Mouse (Mus musculus): ENCODE measurements around the gene Slc12a7. TPM values are rescaled to one million over a fixed set of nuclear protein-coding genes. Genes with fewer than 3 reads are reported as not detected.

Slc12a7 gene
- polyA plus RNA-seq, 1 experiment from 2014 or later, result 14.7 TPM

DNA sequence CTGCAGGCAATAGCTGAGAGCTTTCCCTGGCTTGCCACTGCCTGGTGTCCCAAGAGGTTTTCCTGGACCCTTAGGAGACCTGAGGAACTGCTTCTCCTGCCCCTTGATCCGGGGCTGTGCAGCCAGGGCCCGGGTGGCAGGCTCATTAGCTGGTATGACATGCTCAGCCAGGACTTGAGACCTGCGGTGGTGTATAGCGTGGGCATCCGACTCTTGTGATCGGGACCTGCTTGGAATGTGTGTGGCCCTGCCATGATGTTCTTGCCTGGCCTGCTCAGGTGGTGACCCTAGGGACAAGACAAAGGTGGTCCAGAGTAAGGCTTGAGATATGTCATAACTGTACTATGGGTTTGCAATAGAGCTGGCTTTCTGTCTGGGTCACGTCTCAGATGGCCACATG, 88.4 kb downstream of the Slc12a7 start:
- no peak overlapping the region for H3K4me2 ChIP-seq (ENCODE audit: low read length)
- H3K4me1 ChIP-seq (replicated peaks; ENCODE audit: insufficient read depth, low read length), result no peaks in the 10 kb centered on the region
- no peak for TF ChIP-seq CTCF (IDR thresholded peaks at IDR 0.05; ENCODE audit: low read depth)
- no peak overlapping the region for H3K4me3 ChIP-seq (replicated peaks; ENCODE audit: low read depth, low read length)
- H3K27ac ChIP-seq, result no peak overlapping the region
- H3K9me3 ChIP-seq (replicated peaks; ENCODE audit: low read length), result no peaks in the 10 kb centered on the region
- H3K9ac ChIP-seq (ENCODE audit: low read depth, low read length), result no peak overlapping the region
- no peaks in the 10 kb centered on the region for H3K27me3 ChIP-seq (ENCODE audit: insufficient read depth, low read length)
- DNase-seq (ENCODE audit: low spot score) (no peak), ATAC-seq (replicated peaks; ENCODE audit: low FRiP score, low read depth) (no peak)
- WGBS, result 83% methylated on average over 7 of the region's 7 CpGs
- H3K36me3 ChIP-seq (ENCODE audit: insufficient read depth, low read length), result no peaks in the 10 kb centered on the region

DNA sequence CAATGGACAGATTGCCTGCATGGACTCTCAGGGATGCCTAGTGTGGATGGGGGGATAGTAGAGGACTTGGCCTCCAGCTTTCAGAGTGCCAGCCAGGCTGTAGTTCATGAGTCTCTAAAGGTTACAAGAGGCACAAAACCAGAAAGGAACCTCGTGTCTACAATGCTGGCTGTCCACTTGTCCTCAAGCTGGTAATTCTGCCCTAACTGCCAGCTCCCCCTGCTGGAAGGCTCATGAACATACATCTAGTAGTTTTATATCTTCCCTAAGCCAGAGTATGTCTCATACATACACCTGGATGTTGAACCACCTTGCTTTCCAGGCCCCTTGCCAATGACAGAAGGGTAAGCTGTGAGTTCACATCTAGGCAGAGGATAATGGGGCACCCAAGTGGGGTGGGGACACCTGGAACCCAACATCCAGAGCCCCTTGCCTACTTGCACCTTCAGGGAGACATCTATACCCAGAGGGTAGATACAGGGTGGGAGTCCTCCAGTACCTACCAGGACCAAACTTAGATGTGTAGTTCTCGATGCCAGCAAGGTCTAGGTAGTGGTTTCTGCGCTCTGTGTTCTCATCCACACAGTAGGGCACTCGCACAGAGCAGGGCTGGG, 89.4 kb downstream of the Slc12a7 start:
- WGBS, result 66% methylated on average over 4 of the region's 4 CpGs
- H3K4me3 ChIP-seq (replicated peaks; ENCODE audit: low read depth, low read length), result no peak overlapping the region
- no peaks in the 10 kb centered on the region for H3K36me3 ChIP-seq (ENCODE audit: insufficient read depth, low read length)
- no peaks in the 10 kb centered on the region for H3K4me1 ChIP-seq (replicated peaks; ENCODE audit: insufficient read depth, low read length)
- no peaks in the 10 kb centered on the region for H3K9me3 ChIP-seq (replicated peaks; ENCODE audit: low read length)
- no peak overlapping the region for H3K4me2 ChIP-seq (ENCODE audit: low read length)
- TF ChIP-seq CTCF (IDR thresholded peaks at IDR 0.05; ENCODE audit: low read depth), result peak; percentile 92
- H3K27me3 ChIP-seq (ENCODE audit: insufficient read depth, low read length), result no peaks in the 10 kb centered on the region
- ATAC-seq (replicated peaks; ENCODE audit: low FRiP score, low read depth), result peak; percentile 34; the same call in 1 of the 2 replicates
- peak; percentile 76 for DNase-seq (ENCODE audit: low spot score)
- no peak overlapping the region for H3K27ac ChIP-seq
- H3K9ac ChIP-seq (ENCODE audit: low read depth, low read length), result no peak overlapping the region

DNA sequence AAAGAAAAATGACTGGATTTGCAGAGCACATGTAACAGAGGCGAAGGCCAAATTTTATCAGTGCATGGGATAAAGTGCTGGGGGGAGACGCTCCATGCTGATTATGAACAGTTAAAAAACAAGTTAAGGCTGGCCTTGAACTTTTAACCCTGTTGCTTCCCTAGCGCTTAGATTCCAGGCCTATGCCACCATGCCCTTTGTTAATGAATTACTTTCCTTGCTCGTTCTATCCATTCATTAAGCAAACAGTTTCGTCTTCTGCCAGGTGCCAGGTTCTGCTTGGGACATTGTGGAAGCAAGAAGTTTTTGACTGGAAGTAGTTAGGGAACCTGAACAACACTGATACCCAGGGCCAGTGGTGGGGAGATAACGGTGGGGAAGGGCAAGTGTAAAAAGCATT, 90.8 kb downstream of the Slc12a7 start:
- ATAC-seq (replicated peaks; ENCODE audit: low FRiP score, low read depth) (no peak), DNase-seq (ENCODE audit: low spot score) (no peak)
- H3K9ac ChIP-seq (ENCODE audit: low read depth, low read length), result no peak overlapping the region
- no peak overlapping the region for H3K4me2 ChIP-seq (ENCODE audit: low read length)
- H3K9me3 ChIP-seq (replicated peaks; ENCODE audit: low read length), result no peaks in the 10 kb centered on the region
- H3K4me1 ChIP-seq (replicated peaks; ENCODE audit: insufficient read depth, low read length), result no peaks in the 10 kb centered on the region
- no peak overlapping the region for H3K27ac ChIP-seq
- no peak overlapping the region for H3K4me3 ChIP-seq (replicated peaks; ENCODE audit: low read depth, low read length)
- no peak for TF ChIP-seq CTCF (IDR thresholded peaks at IDR 0.05; ENCODE audit: low read depth)
- H3K27me3 ChIP-seq (ENCODE audit: insufficient read depth, low read length), result no peaks in the 10 kb centered on the region
- 52% methylated on average over 6 of the region's 6 CpGs for WGBS
- H3K36me3 ChIP-seq (ENCODE audit: insufficient read depth, low read length), result no peaks in the 10 kb centered on the region

DNA sequence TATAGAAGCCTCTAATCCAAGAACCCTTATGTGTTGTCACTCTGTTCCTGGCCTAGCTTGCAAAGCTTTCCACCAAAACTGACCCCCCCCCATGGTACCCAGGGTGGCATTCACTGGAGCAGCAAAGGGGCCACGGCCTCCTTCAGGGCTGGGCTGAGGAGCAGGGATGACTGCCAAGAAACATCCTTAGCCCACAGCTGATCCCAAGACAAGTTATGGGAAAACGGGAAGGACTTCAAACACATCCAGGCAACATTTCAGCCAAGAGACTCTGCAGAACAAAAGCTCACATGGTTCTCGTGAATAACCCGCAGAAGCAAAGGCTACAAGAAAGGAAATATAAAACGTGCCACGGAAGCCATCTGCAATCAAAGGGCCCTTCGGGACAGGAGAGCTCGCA, 94.3 kb downstream of the Slc12a7 start:
- Histone ChIP-seq H3K27ac (no peak overlapping the region), H3K27me3 (ENCODE audit: insufficient read depth, low read length) (no peaks in the 10 kb centered on the region), H3K36me3 (ENCODE audit: insufficient read depth, low read length) (no peaks in the 10 kb centered on the region), H3K9me3 (replicated peaks; ENCODE audit: low read length) (no peaks in the 10 kb centered on the region), H3K4me1 (replicated peaks; ENCODE audit: insufficient read depth, low read length) (no peaks in the 10 kb centered on the region), H3K4me3 (replicated peaks; ENCODE audit: low read depth, low read length) (no peak overlapping the region), H3K9ac (ENCODE audit: low read depth, low read length) (no peak overlapping the region), H3K4me2 (ENCODE audit: low read length) (no peak overlapping the region)
- ATAC-seq (replicated peaks; ENCODE audit: low FRiP score, low read depth) (no peak), DNase-seq (ENCODE audit: low spot score) (no peak)
- no peak for TF ChIP-seq CTCF (IDR thresholded peaks at IDR 0.05; ENCODE audit: low read depth)
- 65% methylated on average over 8 of the region's 8 CpGs for WGBS

DNA sequence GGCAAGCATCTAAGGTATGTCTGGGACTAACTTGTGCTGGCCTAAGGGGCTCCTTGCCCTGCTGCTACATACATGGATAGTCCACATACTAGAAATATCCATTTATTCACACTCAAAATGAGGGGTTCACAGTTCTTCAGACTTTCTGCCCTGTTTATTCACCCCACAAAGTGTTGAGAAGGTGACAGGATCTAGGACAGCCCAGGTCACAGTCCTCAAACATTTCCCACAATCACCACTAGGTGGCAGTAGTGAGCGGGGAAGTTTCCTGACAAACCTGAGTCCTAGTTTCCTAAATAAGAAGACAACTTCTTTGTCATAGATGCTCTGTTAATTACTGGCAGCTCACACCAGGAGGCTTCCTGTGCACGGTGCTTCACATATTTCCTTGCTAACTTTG, 98.6 kb downstream of the Slc12a7 start:
- Histone ChIP-seq H3K9me3 (replicated peaks; ENCODE audit: low read length) (no peaks in the 10 kb centered on the region), H3K27me3 (ENCODE audit: insufficient read depth, low read length) (no peaks in the 10 kb centered on the region), H3K36me3 (ENCODE audit: insufficient read depth, low read length) (no peaks in the 10 kb centered on the region), H3K4me1 (replicated peaks; ENCODE audit: insufficient read depth, low read length) (no peaks in the 10 kb centered on the region), H3K9ac (ENCODE audit: low read depth, low read length) (no peak overlapping the region), H3K4me2 (ENCODE audit: low read length) (no peak overlapping the region), H3K4me3 (replicated peaks; ENCODE audit: low read depth, low read length) (no peak overlapping the region), H3K27ac (no peak overlapping the region)
- DNase-seq (ENCODE audit: low spot score) (peak; percentile 76), ATAC-seq (replicated peaks; ENCODE audit: low FRiP score, low read depth) (peak; percentile 55)
- TF ChIP-seq CTCF (IDR thresholded peaks at IDR 0.05; ENCODE audit: low read depth), result peak; percentile 92
- 4% methylated on average over 2 of the region's 2 CpGs for WGBS

DNA sequence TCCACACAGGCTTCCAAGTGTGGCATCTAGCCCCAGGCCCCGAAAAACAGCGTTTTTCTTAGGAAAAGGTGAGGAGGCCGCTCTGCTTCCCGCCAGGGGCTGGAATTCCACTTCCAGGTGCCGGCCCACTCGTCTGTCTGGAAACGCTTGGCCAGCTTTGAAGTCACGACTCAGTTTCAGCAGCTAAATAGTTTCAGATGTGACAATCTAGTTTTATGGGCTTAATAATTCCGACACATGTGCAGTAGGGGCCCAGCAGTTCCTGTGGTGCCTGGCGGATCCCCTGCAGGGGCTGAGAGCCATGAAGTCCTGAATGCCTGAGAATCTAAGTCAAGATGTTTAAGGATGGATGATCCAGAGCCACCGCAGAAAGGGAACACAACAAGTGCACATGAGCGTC, 100.9 kb downstream of the Slc12a7 start:
- 22% methylated on average over 12 of the region's 12 CpGs for WGBS
- ATAC-seq (replicated peaks; ENCODE audit: low FRiP score, low read depth), result no peak

DNA sequence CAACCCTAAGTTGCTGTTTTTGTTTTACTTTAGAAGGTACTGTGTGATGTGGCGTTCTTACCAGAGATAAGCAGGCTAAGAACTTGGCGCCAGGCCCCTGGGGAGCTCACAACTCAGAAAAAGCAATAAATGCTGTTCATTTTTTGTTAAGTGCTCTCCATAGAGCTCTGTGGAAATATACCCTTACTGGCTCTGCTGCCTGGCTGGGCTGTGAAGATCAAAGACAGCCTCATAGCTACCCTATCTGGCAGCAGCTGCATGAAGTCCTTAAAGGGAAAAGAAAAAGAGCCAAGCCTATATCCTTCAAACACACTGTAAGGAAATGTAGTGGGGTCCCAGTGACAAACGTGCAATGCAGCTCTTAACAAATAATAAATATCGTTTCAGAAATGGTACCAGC, 102.9 kb downstream of the Slc12a7 start:
- no peak overlapping the region for H3K9ac ChIP-seq (ENCODE audit: low read depth, low read length)
- H3K36me3 ChIP-seq (ENCODE audit: insufficient read depth, low read length), result no peaks in the 10 kb centered on the region
- DNase-seq (ENCODE audit: low spot score) (peak; percentile 9), ATAC-seq (replicated peaks; ENCODE audit: low FRiP score, low read depth) (no peak)
- H3K9me3 ChIP-seq (replicated peaks; ENCODE audit: low read length), result no peaks in the 10 kb centered on the region
- no peak overlapping the region for H3K27ac ChIP-seq
- WGBS, result 59% methylated on average over 4 of the region's 4 CpGs
- no peaks in the 10 kb centered on the region for H3K4me1 ChIP-seq (replicated peaks; ENCODE audit: insufficient read depth, low read length)
- no peaks in the 10 kb centered on the region for H3K27me3 ChIP-seq (ENCODE audit: insufficient read depth, low read length)
- H3K4me2 ChIP-seq (ENCODE audit: low read length), result no peak overlapping the region
- no peak for TF ChIP-seq CTCF (IDR thresholded peaks at IDR 0.05; ENCODE audit: low read depth)
- H3K4me3 ChIP-seq (replicated peaks; ENCODE audit: low read depth, low read length), result no peak overlapping the region

More for the DNA sequence above, 100.9 kb downstream of the Slc12a7 start:
- Histone ChIP-seq H3K9ac (ENCODE audit: low read depth, low read length) (no peak overlapping the region), H3K4me3 (replicated peaks; ENCODE audit: low read depth, low read length) (no peak overlapping the region), H3K27ac (no peak overlapping the region), H3K27me3 (ENCODE audit: insufficient read depth, low read length) (no peaks in the 10 kb centered on the region), H3K9me3 (replicated peaks; ENCODE audit: low read length) (no peaks in the 10 kb centered on the region), H3K36me3 (ENCODE audit: insufficient read depth, low read length) (no peaks in the 10 kb centered on the region), H3K4me1 (replicated peaks; ENCODE audit: insufficient read depth, low read length) (no peaks in the 10 kb centered on the region), H3K4me2 (ENCODE audit: low read length) (no peak overlapping the region)
- peak; percentile 37 for DNase-seq (ENCODE audit: low spot score)
- no peak for TF ChIP-seq CTCF (IDR thresholded peaks at IDR 0.05; ENCODE audit: low read depth)
